Comparison of ENCODE assay signal across 31 mouse cellular contexts in the genomic region with DNA sequence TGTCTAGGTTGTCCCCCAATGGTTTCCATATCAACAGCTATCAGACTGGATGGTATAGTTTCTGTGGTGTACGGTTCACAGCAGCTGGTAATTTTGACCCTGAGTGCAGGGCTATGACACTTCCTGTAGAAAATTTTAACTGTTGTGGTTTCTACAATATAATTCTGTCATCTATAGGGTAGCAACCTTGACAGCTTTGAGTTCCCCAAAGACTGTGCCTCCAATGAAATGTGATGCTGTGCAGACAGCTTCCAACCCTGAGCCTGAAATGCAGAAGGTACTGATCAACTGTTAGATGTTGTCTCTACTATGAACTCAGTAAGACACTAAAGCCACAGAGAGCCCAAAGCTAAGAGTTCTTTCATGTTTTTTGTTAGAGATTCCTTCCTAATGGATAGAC.
"Had no signal": no experiment of that assay in that cellular context is flagged by ENCODE, and none has a peak within 500 bp of the region (broad histone marks: within the 10 kb centered on the region; RNA-seq: fewer than 3 reads in every experiment).

No protein-coding gene starts in this region.

- DNase-seq: left cerebral cortex, postnatal 4 days; liver; liver, embryonic 13.5 days; liver, postnatal 0 days; lung, adult 18-20 months; lung, adult 2 months; lung, embryonic 14.5 days; lung, postnatal 10 days; lung, postnatal 14 days; lung, postnatal 36 days; lung, postnatal 4 days; midbrain, embryonic 14.5 days had no signal

- H3K4me3 ChIP-seq: limb, embryonic 10.5 days; limb, embryonic 12.5 days; limb, embryonic 13.5 days; limb, embryonic 15.5 days; liver, embryonic 12.5 days; liver, embryonic 13.5 days; liver, embryonic 15.5 days; lung, embryonic 15.5 days; megakaryocyte, embryonic 14.5 days; midbrain, embryonic 10.5 days; midbrain, embryonic 12.5 days; midbrain, embryonic 13.5 days; midbrain, embryonic 15.5 days; myocyte had no signal

- H3K4me2 ChIP-seq: limb, embryonic 12.5 days; limb, embryonic 13.5 days; limb, embryonic 15.5 days; liver, embryonic 11.5 days; liver, embryonic 12.5 days; liver, embryonic 13.5 days; liver, embryonic 15.5 days; lung, embryonic 14.5 days; lung, embryonic 15.5 days; midbrain, embryonic 11.5 days; midbrain, embryonic 12.5 days; midbrain, embryonic 13.5 days; midbrain, embryonic 15.5 days had no signal

- H3K4me1 ChIP-seq: limb, embryonic 10.5 days; limb, embryonic 15.5 days; liver, embryonic 12.5 days; liver, embryonic 13.5 days; liver, embryonic 15.5 days; megakaryocyte, embryonic 14.5 days; midbrain, embryonic 12.5 days; midbrain, embryonic 15.5 days had no signal

- H3K9ac ChIP-seq: limb, embryonic 12.5 days; limb, embryonic 13.5 days; limb, embryonic 15.5 days; liver, embryonic 12.5 days; liver, embryonic 13.5 days; liver, embryonic 14.5 days; liver, embryonic 15.5 days; liver, postnatal 0 days; lung, embryonic 14.5 days; lung, embryonic 15.5 days; midbrain, embryonic 12.5 days; midbrain, embryonic 13.5 days; midbrain, embryonic 15.5 days had no signal

- H3K27me3 ChIP-seq: limb, embryonic 12.5 days; limb, embryonic 13.5 days; limb, embryonic 15.5 days; liver, embryonic 12.5 days; liver, embryonic 13.5 days; liver, embryonic 15.5 days; lung, embryonic 15.5 days; megakaryocyte, embryonic 14.5 days; midbrain, embryonic 12.5 days; midbrain, embryonic 13.5 days; midbrain, embryonic 15.5 days had no signal

- H3K27ac ChIP-seq: limb, embryonic 10.5 days; limb, embryonic 12.5 days; limb, embryonic 13.5 days; limb, embryonic 15.5 days; liver, embryonic 12.5 days; liver, embryonic 13.5 days; liver, embryonic 14.5 days; liver, embryonic 15.5 days; lung, embryonic 15.5 days; macrophage; midbrain, embryonic 10.5 days; midbrain, embryonic 12.5 days; midbrain, embryonic 13.5 days; midbrain, embryonic 15.5 days had no signal

- H3K36me3 ChIP-seq: limb, embryonic 10.5 days; limb, embryonic 12.5 days; limb, embryonic 13.5 days; limb, embryonic 15.5 days; liver, embryonic 12.5 days; liver, embryonic 13.5 days; liver, embryonic 15.5 days; lung, embryonic 15.5 days; midbrain, embryonic 10.5 days; midbrain, embryonic 12.5 days; midbrain, embryonic 13.5 days; midbrain, embryonic 15.5 days had no signal

- H3K9me3 ChIP-seq: limb, embryonic 10.5 days; limb, embryonic 12.5 days; limb, embryonic 13.5 days; limb, embryonic 15.5 days; liver, embryonic 13.5 days; liver, embryonic 15.5 days; lung, embryonic 15.5 days; midbrain, embryonic 10.5 days; midbrain, embryonic 12.5 days; midbrain, embryonic 13.5 days; midbrain, embryonic 15.5 days had no signal

- ATAC-seq: liver, embryonic 12.5 days; liver, postnatal 0 days; lung, postnatal 0 days; midbrain, embryonic 13.5 days; midbrain, embryonic 15.5 days; midbrain, embryonic 16.5 days had no signal
